Mouse (Mus musculus): Measurements from ENCODE around the gene Stk11ip.

DNA sequence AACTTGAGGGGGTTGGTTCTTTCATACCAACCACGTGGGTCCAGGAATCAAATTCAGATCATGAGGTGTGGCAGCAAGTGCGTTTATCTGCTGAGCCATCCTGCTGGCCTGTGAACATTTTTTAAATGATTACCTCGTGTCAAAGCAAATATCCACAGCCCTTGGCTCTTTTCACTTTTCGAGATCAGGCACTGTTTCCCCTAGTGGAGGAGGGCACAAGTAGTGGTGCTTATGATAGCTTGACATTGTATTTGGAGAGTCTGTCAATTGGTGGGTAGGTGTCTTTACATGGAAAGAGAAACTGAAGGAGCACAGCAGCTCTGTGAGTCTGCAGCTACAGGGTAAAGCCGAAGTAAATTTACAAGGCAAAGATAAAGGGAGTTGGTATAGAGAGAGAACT lies 43.6 kb downstream of the Stk11ip start:
- TF ChIP-seq POLR2A (IDR thresholded peaks at IDR 0.05; ENCODE audit: borderline replicate concordance, insufficient read depth, low read length) (no peak), CTCF (IDR thresholded peaks at IDR 0.05; ENCODE audit: borderline replicate concordance, insufficient read depth, low read depth, low read length) (no peak)
